Mouse (Mus musculus) intestine, embryonic 15.5 days (tissue): Measurements from ENCODE around the gene Cxcr2. TPM values are rescaled to one million over a fixed set of nuclear protein-coding genes. Genes with fewer than 3 reads are reported as not detected.
"Not testable (repeated sequence)": the region's sequence is repeated elsewhere in the genome, so short reads cannot be mapped to it uniquely, and the experiment has no call there.

ENCODE experiments used
- ATAC-seq: fragments of 200-750 bp; cut with Nextera tagmentation; 2 replicates; pipeline ENCODE4 v1.8.0; 2017; ENCODE audit warnings: moderate TSS enrichment, moderate library complexity
- H3K27ac ChIP-seq: fragments of 300-500 bp; sonication (generic); 2 replicates; pipeline ENCODE4 v1.5.1; 2015; ENCODE audit warnings: mild to moderate bottlenecking, inconsistent platforms
- H3K27me3 ChIP-seq: fragments of 300-500 bp; sonication (generic); replicated peaks from 2 replicates; pipeline ENCODE4 v1.6.1; 2015; ENCODE audit warnings: inconsistent platforms
- H3K36me3 ChIP-seq: fragments of 300-500 bp; sonication (generic); 2 replicates; pipeline ENCODE4 v1.6.1; 2015; ENCODE audit warnings: inconsistent platforms
- H3K4me1 ChIP-seq: fragments of 300-500 bp; sonication (generic); replicated peaks from 2 replicates; pipeline ENCODE4 v1.6.1; 2015; ENCODE audit warnings: inconsistent platforms
- H3K4me2 ChIP-seq: fragments of 300-500 bp; sonication (generic); replicated peaks from 2 replicates; pipeline ENCODE4 v1.6.1; 2015; ENCODE audit warnings: mild to moderate bottlenecking, inconsistent platforms
- H3K4me3 ChIP-seq: fragments of 300-500 bp; sonication (generic); replicated peaks from 2 replicates; pipeline ENCODE4 v1.5.1; 2015; ENCODE audit warnings: inconsistent platforms
- H3K9ac ChIP-seq: fragments of 300-500 bp; sonication (generic); 2 replicates; pipeline ENCODE4 v1.6.1; 2015; ENCODE audit warnings: inconsistent platforms
- H3K9me3 ChIP-seq: fragments of 300-500 bp; sonication (generic); 2 replicates; pipeline ENCODE4 v1.6.1; 2016; ENCODE audit warnings: inconsistent platforms
- WGBS: fragments of 180-500 bp; shearing (Covaris S2); methylation state at CpG from one replicate; pipeline ENCODE4 v1.1.7; 2015; 5-methylcytosine and 5-hydroxymethylcytosine counted together
- polyA plus RNA-seq: library from polyadenylated mRNA; unstranded; fragments of >200 nt; fragmentation: Nextera tagmentation; extraction: Ambion mirVana; gene quantifications from 2 replicates; pipeline ENCODE4 v1.2.1, GENCODE M21; 2015

Gene Cxcr2
- polyA plus RNA-seq, 1 experiment from 2014 or later, result 0.24 TPM

GRCm38 (mm10) chr1:74149106-74149885 is 4.5 kb upstream of the Cxcr2 start:
- Histone ChIP-seq H3K9ac (no peak overlapping the region), H3K27ac (no peak overlapping the region), H3K9me3 (no peaks in the 10 kb centered on the region), H3K4me2 (no peak overlapping the region), H3K4me1 (peaks cover 6% of the 10 kb centered on the region; the same call in 1 of the 2 replicates), H3K36me3 (no peaks in the 10 kb centered on the region), H3K27me3 (no peaks in the 10 kb centered on the region), H3K4me3 (no peak overlapping the region)
- peak; percentile 34; the same call in 1 of the 2 replicates for ATAC-seq
- 81% methylated on average over 6 of the region's 6 CpGs for WGBS

GRCm38 (mm10) chr1:74150101-74150500 is 3.7 kb upstream of the Cxcr2 start:
- WGBS, result 79% methylated on average over 3 of the region's 3 CpGs
- Histone ChIP-seq H3K27me3 (no peaks in the 10 kb centered on the region), H3K4me2 (no peak overlapping the region), H3K4me3 (no peak overlapping the region), H3K27ac (no peak overlapping the region), H3K36me3 (no peaks in the 10 kb centered on the region), H3K9me3 (no peaks in the 10 kb centered on the region), H3K9ac (no peak overlapping the region), H3K4me1 (peaks cover 6% of the 10 kb centered on the region; the same call in 1 of the 2 replicates)
- ATAC-seq, result no peak

- Histone ChIP-seq H3K9me3 (no peaks in the 10 kb centered on the region), H3K27me3 (no peaks in the 10 kb centered on the region), H3K27ac (no peak overlapping the region), H3K4me1 (peaks cover 6% of the 10 kb centered on the region; the same call in 1 of the 2 replicates), H3K4me3 (no peak overlapping the region), H3K9ac (no peak overlapping the region), H3K4me2 (no peak overlapping the region), H3K36me3 (no peaks in the 10 kb centered on the region)
- ATAC-seq, result no peak
- WGBS, result 68% methylated on average over 3 of the region's 3 CpGs
Observed at GRCm38 (mm10) chr1:74151091-74151490, 2.7 kb upstream of the Cxcr2 start.

- H3K9ac ChIP-seq, result no peak overlapping the region
- H3K27me3 ChIP-seq, result no peaks in the 10 kb centered on the region
- H3K4me1 ChIP-seq, result peaks cover 8% of the 10 kb centered on the region; the same call in 1 of the 2 replicates
- H3K36me3 ChIP-seq, result no peaks in the 10 kb centered on the region
- no peak overlapping the region for H3K4me3 ChIP-seq
- 92% methylated on average over 6 of the region's 6 CpGs for WGBS
- H3K27ac ChIP-seq, result no peak overlapping the region
- ATAC-seq, result no peak
- H3K9me3 ChIP-seq, result no peaks in the 10 kb centered on the region
- H3K4me2 ChIP-seq, result no peak overlapping the region
Observed at GRCm38 (mm10) chr1:74155435-74156012, 1.7 kb downstream of the Cxcr2 start.

GRCm38 (mm10) chr1:74156381-74156910 is 2.7 kb downstream of the Cxcr2 start:
- H3K9ac ChIP-seq, result no peak overlapping the region
- H3K27me3 ChIP-seq, result no peaks in the 10 kb centered on the region
- H3K4me3 ChIP-seq, result no peak overlapping the region
- H3K4me2 ChIP-seq, result no peak overlapping the region
- H3K36me3 ChIP-seq, result no peaks in the 10 kb centered on the region
- H3K27ac ChIP-seq, result no peak overlapping the region
- H3K4me1 ChIP-seq, result peaks cover 8% of the 10 kb centered on the region; the same call in 1 of the 2 replicates
- 67% methylated on average over 14 of the region's 14 CpGs for WGBS
- no peak for ATAC-seq
- H3K9me3 ChIP-seq, result no peaks in the 10 kb centered on the region

- H3K4me1 ChIP-seq, H3K4me2 ChIP-seq, H3K9me3 ChIP-seq, ATAC-seq, H3K27ac ChIP-seq, H3K36me3 ChIP-seq, H3K27me3 ChIP-seq, H3K9ac ChIP-seq, H3K4me3 ChIP-seq: not testable (repeated sequence)
- WGBS, result 78% methylated on average over 5 of the region's 5 CpGs
Observed at GRCm38 (mm10) chr1:74159613-74160012, 5.8 kb downstream of the Cxcr2 start.

GRCm38 (mm10) chr1:74160036-74160435 is 6.2 kb downstream of the Cxcr2 start:
- no peaks in the 10 kb centered on the region for H3K36me3 ChIP-seq
- no peaks in the 10 kb centered on the region for H3K9me3 ChIP-seq
- H3K4me2 ChIP-seq, result no peak overlapping the region
- H3K27ac ChIP-seq, result no peak overlapping the region
- no peak for ATAC-seq
- 0 out of 2 replicates have a peak, but pooled peaks cover 2% of the 10 kb centered on the region for H3K4me1 ChIP-seq
- no peaks in the 10 kb centered on the region for H3K27me3 ChIP-seq
- no peak overlapping the region for H3K4me3 ChIP-seq
- 66% methylated on average over 2 of the region's 2 CpGs for WGBS
- H3K9ac ChIP-seq, result no peak overlapping the region

- WGBS, result 75% methylated on average over 5 of the region's 5 CpGs
- no peaks in the 10 kb centered on the region for H3K27me3 ChIP-seq
- no peak overlapping the region for H3K4me2 ChIP-seq
- no peaks in the 10 kb centered on the region for H3K9me3 ChIP-seq
- no peaks in the 10 kb centered on the region for H3K36me3 ChIP-seq
- no peak overlapping the region for H3K27ac ChIP-seq
- no peak overlapping the region for H3K9ac ChIP-seq
- no peak for ATAC-seq
- H3K4me3 ChIP-seq, result no peak overlapping the region
- H3K4me1 ChIP-seq, result no peaks in the 10 kb centered on the region
Observed at GRCm38 (mm10) chr1:74167136-74167535, 13.3 kb downstream of the Cxcr2 start.

GRCm38 (mm10) chr1:74169721-74170120 is 15.9 kb downstream of the Cxcr2 start:
- no peaks in the 10 kb centered on the region for H3K4me1 ChIP-seq
- ATAC-seq, result no peak
- WGBS, result 79% methylated on average over 3 of the region's 3 CpGs
- H3K4me3 ChIP-seq, result no peak overlapping the region
- H3K27ac ChIP-seq, result no peak overlapping the region
- no peak overlapping the region for H3K4me2 ChIP-seq
- no peak overlapping the region for H3K9ac ChIP-seq
- no peaks in the 10 kb centered on the region for H3K9me3 ChIP-seq
- no peaks in the 10 kb centered on the region for H3K27me3 ChIP-seq
- no peaks in the 10 kb centered on the region for H3K36me3 ChIP-seq

GRCm38 (mm10) chr1:74172722-74173121 is 18.9 kb downstream of the Cxcr2 start:
- H3K9me3 ChIP-seq, result no peaks in the 10 kb centered on the region
- H3K4me1 ChIP-seq, result no peaks in the 10 kb centered on the region
- no peak overlapping the region for H3K4me2 ChIP-seq
- no peak overlapping the region for H3K4me3 ChIP-seq
- 81% methylated on average over 3 of the region's 3 CpGs for WGBS
- no peak overlapping the region for H3K27ac ChIP-seq
- no peak overlapping the region for H3K9ac ChIP-seq
- H3K36me3 ChIP-seq, result no peaks in the 10 kb centered on the region
- H3K27me3 ChIP-seq, result no peaks in the 10 kb centered on the region
- ATAC-seq, result no peak

GRCm38 (mm10) chr1:74175731-74176130 is 21.9 kb downstream of the Cxcr2 start:
- Histone ChIP-seq H3K4me1 (peaks cover 5% of the 10 kb centered on the region; the same call in 1 of the 2 replicates), H3K27ac (no peak overlapping the region), H3K9me3 (no peaks in the 10 kb centered on the region), H3K4me2 (no peak overlapping the region), H3K4me3 (no peak overlapping the region), H3K36me3 (no peaks in the 10 kb centered on the region), H3K27me3 (no peaks in the 10 kb centered on the region), H3K9ac (no peak overlapping the region)
- WGBS, result 40% methylated on average over 4 of the region's 4 CpGs
- peak; percentile 56 for ATAC-seq

GRCm38 (mm10) chr1:74178618-74179017 is 24.8 kb downstream of the Cxcr2 start:
- ATAC-seq, result no peak
- no peak overlapping the region for H3K4me2 ChIP-seq
- H3K9ac ChIP-seq, result no peak overlapping the region
- H3K27ac ChIP-seq, result no peak overlapping the region
- WGBS, result 68% methylated on average over 3 of the region's 3 CpGs
- H3K27me3 ChIP-seq, result no peaks in the 10 kb centered on the region
- peaks cover 8% of the 10 kb centered on the region; the same call in 1 of the 2 replicates for H3K4me1 ChIP-seq
- no peaks in the 10 kb centered on the region for H3K36me3 ChIP-seq
- H3K4me3 ChIP-seq, result no peak overlapping the region
- no peaks in the 10 kb centered on the region for H3K9me3 ChIP-seq
